Mouse (Mus musculus) colon, adult 2 months (tissue): ENCODE data around the gene Gm21256. TPM values are rescaled to one million over a fixed set of nuclear protein-coding genes. Genes with fewer than 3 reads are reported as not detected.

Source experiments
- polyA plus RNA-seq: library from polyadenylated mRNA; depleted of rRNA; stranded (reverse); fragments of >200 nt; gene quantifications from 2 replicates; pipeline ENCODE4 v1.2.3, GENCODE M21; 2012; rRNA removed

Gene Gm21256
- polyA plus RNA-seq: not detected in 2 replicates

GRCm38 (mm10) chrY:47450660-47451059 is at the start of gene Gm21256:
TSS of gene Gm21256 (plus strand) at chrY:47450960.

Other genes starting within 250 kb of the Gm21256 start
- not detected in 2 replicates for gene Gm21170, start 240.1 kb downstream of the Gm21256 start, polyA plus RNA-seq